Mouse (Mus musculus) forebrain, embryonic 10.5 days (tissue): ENCODE measurements around the gene Gm49342. TPM values are rescaled to one million over a fixed set of nuclear protein-coding genes. Genes with fewer than 3 reads are reported as not detected.

Source experiments
- DNase-seq: peaks from one replicate; pipeline ENCODE4 v3.0.0-alpha.2; 2017; ENCODE audit warnings: low spot score; ENCODE audit errors: extremely low spot score
- H3K27ac ChIP-seq: fragments of 300-500 bp; sonication (generic); 2 replicates; pipeline ENCODE4 v1.5.1; 2016; ENCODE audit warnings: mild to moderate bottlenecking
- H3K27me3 ChIP-seq: fragments of 300-500 bp; sonication (generic); 2 replicates; pipeline ENCODE4 v1.6.1; 2016; ENCODE audit warnings: mild to moderate bottlenecking; ENCODE audit not compliant: poor library complexity, severe bottlenecking
- H3K36me3 ChIP-seq: fragments of 300-500 bp; sonication (generic); replicated peaks from 2 replicates; pipeline ENCODE4 v1.6.1; 2016; ENCODE audit warnings: mild to moderate bottlenecking, moderate library complexity
- H3K4me1 ChIP-seq: fragments of 300-500 bp; sonication (generic); 2 replicates; pipeline ENCODE4 v1.6.1; 2016
- H3K4me3 ChIP-seq: fragments of 300-500 bp; sonication (generic); 2 replicates; pipeline ENCODE4 v1.5.1; 2016; ENCODE audit warnings: mild to moderate bottlenecking, moderate library complexity
- H3K9me3 ChIP-seq: fragments of 300-500 bp; sonication (generic); 2 replicates; pipeline ENCODE4 v1.6.1; 2016; ENCODE audit warnings: mild to moderate bottlenecking, moderate library complexity
- WGBS: fragments of 180-500 bp; shearing (Covaris S2); methylation state at CpG from one replicate; pipeline ENCODE4 v1.1.7; 2016; 5-methylcytosine and 5-hydroxymethylcytosine counted together
- polyA plus RNA-seq: library from polyadenylated mRNA; unstranded; fragments of >200 nt; fragmentation: Nextera tagmentation; extraction: Ambion mirVana; gene quantifications from 2 replicates; pipeline ENCODE4 v1.2.1, GENCODE M21; 2016

Gene Gm49342
- polyA plus RNA-seq, 1 experiment from 2014 or later: not detected

DNA sequence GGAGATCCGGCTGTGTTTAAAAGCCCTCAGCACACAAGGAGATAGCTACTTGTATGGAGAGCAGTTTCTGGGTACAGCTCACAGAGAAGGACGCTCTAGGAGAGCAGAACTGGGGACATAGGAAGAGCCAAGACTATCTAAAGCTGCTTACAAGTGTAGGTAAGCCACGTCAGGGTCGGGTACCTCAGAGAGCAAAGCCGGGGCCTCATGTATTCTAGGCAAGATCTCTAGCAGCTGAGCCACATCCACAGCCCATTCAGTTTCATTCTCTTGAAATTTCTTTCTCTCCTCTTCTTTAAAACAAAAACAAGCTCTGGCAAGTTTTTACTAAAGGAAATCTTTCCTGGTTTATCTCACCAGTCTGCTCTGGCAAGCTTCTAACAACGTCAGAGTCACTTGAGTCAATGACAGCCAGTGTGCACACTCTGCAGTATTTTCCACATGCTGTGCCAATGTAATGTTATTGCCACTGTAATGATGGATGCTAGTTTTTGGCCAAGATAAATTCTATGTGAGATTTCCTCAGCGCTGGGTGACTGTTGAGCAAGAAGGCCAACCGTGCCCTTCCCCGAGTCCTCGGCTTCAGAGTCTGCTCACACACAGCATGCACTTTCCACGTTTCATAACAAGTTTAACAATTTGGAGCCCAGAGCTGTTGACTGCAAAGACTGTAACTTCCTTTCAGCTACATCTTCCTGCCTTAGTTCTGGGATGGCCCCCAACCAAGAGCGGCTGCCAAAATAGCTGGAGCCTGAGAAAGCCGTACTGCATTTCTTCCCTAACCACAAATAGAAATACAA is 63.8 kb downstream of the Gm49342 start:
- Histone ChIP-seq H3K9me3 (no peaks in the 10 kb centered on the region), H3K4me3 (no peak overlapping the region), H3K4me1 (no peaks in the 10 kb centered on the region), H3K27ac (no peak overlapping the region), H3K36me3 (no peaks in the 10 kb centered on the region), H3K27me3 (no peaks in the 10 kb centered on the region)
- DNase-seq: no peak
- 88% methylated on average over 13 of the region's 13 CpGs for WGBS

DNA sequence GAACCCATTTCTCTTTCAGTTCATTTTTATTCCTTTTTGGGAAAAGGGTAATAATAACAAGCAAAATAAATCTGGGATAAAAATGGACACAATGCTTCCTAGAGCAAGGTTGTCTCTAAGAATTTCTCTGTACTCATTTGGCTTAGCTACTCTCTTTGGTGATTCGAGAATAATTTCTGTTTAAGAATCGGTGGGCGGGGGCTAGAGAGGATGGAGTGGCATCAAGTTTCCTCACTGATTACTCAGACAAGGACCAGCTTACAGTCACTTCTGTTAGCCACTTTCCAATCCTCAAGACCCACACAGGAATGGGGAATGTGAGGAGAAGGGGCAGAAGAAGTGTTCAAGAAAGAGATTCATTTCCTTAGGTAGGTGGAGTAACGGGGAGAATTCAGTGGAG is 64.5 kb downstream of the Gm49342 start:
- WGBS: 82% methylated on average over 4 of the region's 4 CpGs
- no peaks in the 10 kb centered on the region for H3K9me3 ChIP-seq
- H3K4me1 ChIP-seq: no peaks in the 10 kb centered on the region
- H3K4me3 ChIP-seq: no peak overlapping the region
- no peak for DNase-seq
- H3K36me3 ChIP-seq: no peaks in the 10 kb centered on the region
- H3K27ac ChIP-seq: no peak overlapping the region
- no peaks in the 10 kb centered on the region for H3K27me3 ChIP-seq

DNA sequence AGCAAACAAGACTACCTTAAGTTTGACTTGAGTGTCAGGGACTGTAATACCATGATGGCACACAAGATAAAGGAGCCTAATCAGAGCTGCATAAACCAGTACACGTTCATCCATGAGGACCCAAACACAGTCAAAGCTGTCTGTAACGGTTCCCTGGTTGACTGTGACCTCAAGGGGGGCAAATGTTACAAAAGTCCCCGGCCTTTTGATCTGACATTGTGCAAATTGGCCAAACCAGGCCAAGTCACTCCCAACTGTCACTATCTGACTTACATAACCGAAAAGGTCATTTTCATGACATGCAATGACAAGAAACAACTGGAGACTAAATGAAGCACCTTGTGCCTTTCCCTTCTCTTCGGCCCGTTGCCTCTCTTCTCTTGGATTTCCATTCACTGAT is 65.3 kb downstream of the Gm49342 start:
- Histone ChIP-seq H3K4me1 (no peaks in the 10 kb centered on the region), H3K36me3 (no peaks in the 10 kb centered on the region), H3K27me3 (no peaks in the 10 kb centered on the region), H3K4me3 (no peak overlapping the region), H3K27ac (no peak overlapping the region), H3K9me3 (no peaks in the 10 kb centered on the region)
- DNase-seq: no peak
- WGBS: 85% methylated on average over 6 of the region's 6 CpGs

Other genes with a start within 250 kb of the Gm49342 start
- not detected in 2 replicates for gene Olfr748, start 237.1 kb upstream of the Gm49342 start, polyA plus RNA-seq
- not detected in 2 replicates for gene Olfr749, start 199.4 kb upstream of the Gm49342 start, polyA plus RNA-seq
- gene Ttc5, start 159.0 kb upstream of the Gm49342 start, polyA plus RNA-seq: 107 and 109 TPM in 2 replicates
- not detected in 2 replicates for gene Ccnb1ip1, start 136.8 kb upstream of the Gm49342 start, polyA plus RNA-seq
- gene Parp2, start 136.7 kb upstream of the Gm49342 start, polyA plus RNA-seq: 76.7 and 84.4 TPM in 2 replicates
- 4.1 and 5.2 TPM in 2 replicates for gene Tep1, start 74.0 kb upstream of the Gm49342 start, polyA plus RNA-seq
- 0.09 and 0.14 TPM in 2 replicates for gene Klhl33, start 47.0 kb upstream of the Gm49342 start, polyA plus RNA-seq
- 190 and 197 TPM in 2 replicates for gene Osgep, start 19.6 kb upstream of the Gm49342 start, polyA plus RNA-seq
- gene Apex1, start 19.5 kb upstream of the Gm49342 start, polyA plus RNA-seq: 503 and 517 TPM in 2 replicates
- gene Pip4p1, start 13.7 kb upstream of the Gm49342 start, polyA plus RNA-seq: 44.8 and 45.3 TPM in 2 replicates
- gene Pnp, start 13.4 kb upstream of the Gm49342 start, polyA plus RNA-seq: 82.4 and 83.6 TPM in 2 replicates
- 0.73 and 1.3 TPM in 2 replicates for gene Pnp2, start 11.5 kb downstream of the Gm49342 start, polyA plus RNA-seq
- not detected in 2 replicates for gene Rnase10, start 63.2 kb downstream of the Gm49342 start, polyA plus RNA-seq
- gene Rnase9, start 97.4 kb downstream of the Gm49342 start, polyA plus RNA-seq: not detected in 2 replicates
- gene Rnase11, start 105.6 kb downstream of the Gm49342 start, polyA plus RNA-seq: not detected in 2 replicates
- gene Rnase12, start 113.1 kb downstream of the Gm49342 start, polyA plus RNA-seq: not detected in 2 replicates
- gene Olfr750, start 129.9 kb downstream of the Gm49342 start, polyA plus RNA-seq: not detected in 2 replicates
- gene Rnase4, start 146.6 kb downstream of the Gm49342 start, polyA plus RNA-seq: 6.6 and 6.8 TPM in 2 replicates
- 1.7 and 1.9 TPM in 2 replicates for gene Ang, start 146.6 kb downstream of the Gm49342 start, polyA plus RNA-seq
- 0.28 TPM in 1 of 2 replicates, not detected in the other for gene Eddm3b, start 169.9 kb downstream of the Gm49342 start, polyA plus RNA-seq
- 0.26 and 0.30 TPM in 2 replicates for gene Rnase6, start 179.4 kb downstream of the Gm49342 start, polyA plus RNA-seq
- not detected in 2 replicates for gene Rnase1, start 202.3 kb downstream of the Gm49342 start, polyA plus RNA-seq
- gene Rnase2b, start 217.7 kb downstream of the Gm49342 start, polyA plus RNA-seq: not detected in 2 replicates